Mouse (Mus musculus) adipocyte (in vitro differentiated cells): ENCODE measurements at regions not wholly inside any gene's neighbourhood (a gene's known extent, or its start where the extent isn't known, plus 50 kb on each side); places are given as distances from the start of the nearest gene placed in this dataset.
A peak's percentile ranks its signal among the peaks of the same experiment; 100 is the strongest.

Source experiments
- DNase-seq: peaks from one replicate; pipeline ENCODE4 v3.0.0-alpha.2; 2016; ENCODE audit warnings: low spot score

DNA sequence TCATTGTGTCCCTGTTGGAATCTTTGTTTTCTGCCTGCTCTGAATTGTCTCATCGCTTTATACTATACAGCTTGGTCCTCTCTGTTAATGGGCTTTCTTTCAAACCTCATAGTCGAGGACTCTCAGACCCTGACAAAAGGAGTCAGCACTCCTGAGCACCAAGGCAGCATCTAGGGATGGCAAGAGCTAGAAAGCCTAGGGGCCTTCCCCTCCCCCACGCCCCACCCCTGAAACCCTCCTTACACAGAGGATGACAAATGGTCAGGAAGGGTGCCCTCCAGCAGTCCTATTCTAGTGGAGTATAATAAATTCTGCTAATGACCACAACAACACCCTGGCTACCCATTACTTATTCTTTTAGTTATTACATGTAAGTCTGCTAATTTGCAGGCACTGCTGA, 74.4 kb downstream of the Tbx19 start:
- DNase-seq = no peak

DNA sequence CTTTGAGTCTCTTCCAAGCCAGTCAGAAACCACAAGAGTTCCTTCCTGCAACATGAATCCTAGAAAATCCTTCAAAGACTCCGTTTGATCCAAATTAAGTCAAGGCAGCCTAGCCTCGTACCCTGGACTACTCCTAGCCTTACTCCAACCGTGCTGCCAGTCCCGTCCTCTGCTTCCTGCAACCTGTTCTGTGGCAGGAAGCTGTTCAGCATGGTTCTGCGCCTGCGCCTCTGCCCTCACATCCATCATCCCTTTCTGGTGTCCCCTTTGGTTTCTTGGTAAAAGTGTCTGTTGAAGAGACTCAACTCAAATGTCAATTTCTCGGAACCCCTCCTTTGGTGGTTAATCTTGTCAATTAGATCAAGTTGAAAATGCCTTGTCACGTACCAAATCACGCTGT, 75.8 kb downstream of the Tbx19 start:
- DNase-seq = no peak

DNA sequence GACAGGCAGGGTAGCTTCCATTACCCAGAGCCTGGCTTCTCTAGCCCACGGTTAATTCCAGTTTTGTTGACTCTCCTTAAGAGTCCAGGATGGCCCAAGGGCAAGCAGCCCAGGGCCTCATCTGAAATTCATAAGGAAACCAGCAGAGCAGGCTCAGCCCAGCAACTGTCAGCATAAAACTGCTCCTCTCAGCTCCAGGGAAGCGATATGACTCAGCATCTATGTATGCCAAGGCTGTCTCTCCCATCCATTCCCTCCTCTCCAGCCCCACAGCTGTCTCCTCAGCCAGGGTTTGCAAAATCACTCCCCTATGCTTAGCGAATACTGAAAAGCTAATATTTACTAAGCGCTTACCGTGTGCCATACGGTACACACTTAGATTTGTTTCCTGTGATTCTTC, 76.4 kb downstream of the Tbx19 start:
- DNase-seq = peak; percentile 13

DNA sequence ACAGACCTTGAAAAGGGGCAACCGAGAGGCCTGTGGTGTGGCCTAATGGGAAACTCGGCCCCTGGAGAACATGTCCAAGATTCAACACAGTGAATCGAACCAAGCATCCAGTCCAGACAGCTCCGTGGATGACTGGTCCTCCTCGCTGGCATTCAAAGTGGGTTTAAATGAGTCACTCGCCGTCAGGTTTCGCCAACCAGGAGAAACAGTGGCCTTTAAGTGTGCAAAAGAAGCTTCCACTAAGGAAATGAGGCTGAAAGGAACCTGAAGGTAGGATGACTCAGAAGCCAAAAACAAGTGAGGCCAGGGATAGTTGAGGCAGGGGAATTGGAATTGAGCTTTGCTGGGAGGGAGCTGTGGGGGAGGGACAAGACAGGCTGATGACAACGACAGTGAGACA, 80.2 kb downstream of the Tbx19 start:
- no peak for DNase-seq

DNA sequence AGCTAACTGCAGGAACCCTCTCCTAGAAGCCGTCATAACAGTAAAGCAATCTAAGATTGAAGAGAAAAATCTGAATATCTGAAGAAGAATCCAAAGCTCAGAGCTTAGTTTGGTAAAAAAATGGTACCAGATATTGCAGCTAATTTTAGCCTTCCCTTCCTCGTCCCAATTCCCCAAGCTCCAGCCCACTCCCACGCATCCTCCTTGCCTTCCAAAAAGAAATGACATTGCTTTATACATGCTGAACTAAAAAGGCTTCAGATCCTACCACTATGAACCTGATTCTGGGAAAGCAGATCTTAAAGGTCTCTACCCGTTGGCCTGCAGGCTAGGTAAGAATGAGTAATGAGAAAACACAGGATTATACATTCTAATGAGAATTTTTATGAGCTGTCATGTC, 83.3 kb downstream of the Tbx19 start:
- DNase-seq = no peak

DNA sequence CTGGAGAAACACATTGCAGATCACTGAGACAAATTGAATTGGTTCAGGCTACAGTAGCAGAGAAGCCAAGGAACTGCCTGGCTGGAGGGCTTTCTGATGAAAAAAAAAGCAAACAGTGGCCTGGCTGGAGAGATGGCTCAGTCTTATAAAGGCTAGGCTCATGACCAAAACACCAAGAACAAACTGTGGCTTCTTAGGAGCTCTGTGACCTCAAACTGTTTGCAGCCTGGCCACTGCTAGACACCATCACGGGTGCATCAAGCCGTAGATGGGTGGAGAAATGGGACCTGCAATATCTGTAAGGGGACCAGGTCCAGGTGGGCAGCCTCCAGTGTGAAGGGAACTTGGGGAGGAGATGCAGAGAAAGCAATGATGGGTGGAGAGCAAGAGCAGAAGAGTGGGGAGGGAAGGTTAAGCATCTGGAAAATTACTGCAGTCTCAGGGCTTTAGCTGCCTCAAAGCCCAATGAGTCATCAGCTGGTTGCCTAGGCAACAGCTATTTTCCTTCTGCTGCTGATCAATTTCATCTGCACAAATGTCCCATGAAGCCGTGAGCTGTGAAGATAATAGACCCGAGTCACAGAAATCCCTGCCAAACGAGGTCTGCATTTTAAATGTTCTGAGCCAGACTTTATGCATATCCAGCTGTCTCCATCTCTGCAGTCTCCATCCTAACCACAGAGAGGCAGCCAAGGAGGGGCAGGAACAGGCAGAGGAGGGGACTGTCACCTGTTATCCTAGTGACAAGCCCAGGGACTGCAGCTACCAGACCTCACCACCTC, 85.1 kb downstream of the Tbx19 start:
- peak; percentile 11 for DNase-seq

DNA sequence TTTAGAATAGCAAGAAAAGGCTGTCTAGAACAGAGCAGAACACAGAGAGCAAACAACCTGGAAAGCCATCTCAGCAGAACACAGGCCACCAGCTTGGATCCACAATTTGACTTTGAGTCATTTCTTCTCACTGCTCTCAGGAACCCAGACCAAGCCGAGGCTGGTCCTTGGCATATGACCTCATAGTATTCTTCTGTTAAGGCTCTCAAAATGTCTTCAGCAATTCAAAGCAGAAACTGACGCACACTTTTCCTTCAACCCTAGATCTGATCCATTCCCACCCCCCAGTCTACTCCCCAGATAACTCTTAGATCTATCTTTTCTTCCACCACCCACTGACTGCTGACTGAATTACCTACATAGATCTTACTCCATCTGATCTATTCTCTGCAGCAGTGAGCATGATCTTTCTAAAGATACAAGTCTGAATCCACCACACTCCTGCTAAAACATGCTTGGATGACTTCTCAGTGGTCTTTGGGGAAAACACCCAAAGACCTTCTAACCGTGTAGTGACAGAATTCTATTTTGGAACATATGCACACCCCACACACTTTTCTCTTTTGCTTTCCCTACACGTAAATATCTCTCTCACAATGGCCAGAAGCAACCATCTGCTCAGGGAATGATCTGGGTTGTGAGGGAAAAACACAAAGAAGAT, 88.6 kb downstream of the Tbx19 start:
- DNase-seq = no peak

DNA sequence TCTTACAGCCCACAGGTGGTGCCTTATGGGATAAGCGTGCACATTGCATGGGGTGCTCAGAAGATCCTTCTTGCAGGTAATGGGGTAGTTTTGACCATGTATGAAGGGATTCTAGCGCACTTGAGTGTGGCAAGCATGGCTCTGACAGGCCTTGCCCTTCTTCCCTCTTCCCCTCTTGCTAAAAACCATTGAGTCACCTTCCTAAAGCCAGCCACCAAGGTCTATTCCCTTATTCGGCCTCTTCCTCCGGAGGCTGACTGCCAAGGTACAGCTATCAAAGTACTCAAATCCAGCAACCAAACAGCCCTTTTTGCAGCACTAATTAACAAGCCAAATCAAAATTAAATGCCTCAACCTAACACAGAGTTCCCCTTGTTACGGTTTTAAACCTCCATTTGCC, 95.6 kb downstream of the Tbx19 start:
- DNase-seq = no peak

DNA sequence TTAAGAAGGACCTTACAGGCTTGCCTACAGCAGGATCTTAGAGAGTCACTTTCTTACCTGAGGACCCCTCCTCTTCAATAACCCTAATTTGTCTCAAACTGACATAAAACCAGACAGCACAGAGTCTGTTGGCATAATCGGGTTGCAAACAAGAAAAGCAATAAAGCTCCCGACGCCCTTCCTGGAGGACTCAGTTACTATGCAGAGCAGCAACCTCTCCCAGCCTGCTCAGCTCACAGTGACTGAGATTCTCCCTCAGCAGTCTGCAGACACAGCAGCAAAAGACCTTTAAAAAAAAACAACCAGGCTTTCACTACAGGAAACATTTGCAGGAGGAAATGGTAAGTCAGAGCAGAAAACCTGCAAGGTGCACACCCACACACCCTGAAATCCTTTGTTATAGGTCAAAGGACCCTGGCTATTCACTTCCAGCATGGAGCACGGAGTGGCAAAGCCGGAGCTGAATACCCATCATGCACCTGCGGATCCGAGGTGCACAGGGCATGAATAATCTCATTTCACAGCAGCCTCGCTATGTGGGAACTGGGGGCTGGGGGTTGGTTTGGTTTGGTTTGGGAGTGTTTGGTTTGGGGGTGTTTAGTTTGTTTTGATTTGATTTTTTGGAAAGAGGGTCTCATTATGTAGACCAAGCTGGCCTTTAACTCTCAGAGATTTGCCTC, 97.6 kb downstream of the Tbx19 start:
- DNase-seq = no peak

DNA sequence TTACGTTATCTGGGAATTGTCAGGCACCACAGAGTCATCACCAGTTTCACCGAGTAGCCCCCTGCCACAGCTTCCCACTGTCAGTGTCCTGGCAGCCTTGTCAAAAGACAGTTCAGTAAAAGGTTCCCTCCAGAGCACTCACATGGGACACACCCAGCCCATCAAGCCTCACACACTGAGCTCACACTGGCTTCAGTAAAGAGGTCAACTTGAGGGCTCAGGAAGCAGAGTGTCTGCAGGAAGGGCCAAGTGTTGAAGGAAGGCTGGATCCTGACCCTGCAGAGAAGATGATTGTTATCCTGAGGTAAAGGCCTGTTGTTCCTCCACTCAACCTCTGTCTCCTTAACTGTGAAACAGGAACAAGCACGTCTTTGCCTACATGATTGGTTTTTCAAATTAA, 99.2 kb downstream of the Tbx19 start:
- no peak for DNase-seq

DNA sequence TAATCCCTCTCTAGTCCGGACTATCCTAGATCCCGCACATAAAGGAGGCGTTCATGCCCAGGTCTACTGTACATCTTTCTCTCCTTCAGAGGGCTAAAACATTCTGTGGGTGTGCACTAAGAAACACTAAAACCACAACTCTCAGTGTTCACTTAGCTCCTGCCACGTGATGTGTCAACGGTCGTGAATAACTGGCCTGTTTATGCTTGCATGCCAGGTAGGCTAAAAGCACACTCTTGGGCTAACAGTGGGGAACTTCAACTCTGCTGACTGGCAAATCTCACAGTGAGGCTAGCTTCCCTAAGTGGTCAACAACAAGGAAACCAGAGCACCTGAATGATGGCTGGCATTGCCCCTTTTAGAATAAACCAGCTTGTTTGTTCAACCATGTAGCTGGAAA, 106.3 kb downstream of the Tbx19 start:
- peak; percentile 58 for DNase-seq

DNA sequence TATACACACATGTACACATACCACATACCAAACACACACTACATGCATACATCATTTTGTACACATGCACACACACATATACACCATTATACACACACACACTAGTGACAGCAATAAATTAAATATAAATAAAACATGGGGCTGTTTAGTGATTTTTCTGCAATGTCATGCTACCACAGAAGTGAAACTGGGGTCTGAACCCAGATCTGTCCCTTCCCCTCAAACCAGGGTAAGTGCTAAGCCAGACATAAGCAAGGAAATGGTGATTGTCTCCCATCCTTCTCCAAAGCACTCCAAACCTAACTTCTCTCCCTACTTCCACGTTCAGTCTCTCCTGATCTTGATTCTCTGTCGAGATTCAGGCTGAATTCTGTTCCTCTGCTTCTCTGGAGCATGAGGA, 109.3 kb downstream of the Tbx19 start:
- DNase-seq = no peak

DNA sequence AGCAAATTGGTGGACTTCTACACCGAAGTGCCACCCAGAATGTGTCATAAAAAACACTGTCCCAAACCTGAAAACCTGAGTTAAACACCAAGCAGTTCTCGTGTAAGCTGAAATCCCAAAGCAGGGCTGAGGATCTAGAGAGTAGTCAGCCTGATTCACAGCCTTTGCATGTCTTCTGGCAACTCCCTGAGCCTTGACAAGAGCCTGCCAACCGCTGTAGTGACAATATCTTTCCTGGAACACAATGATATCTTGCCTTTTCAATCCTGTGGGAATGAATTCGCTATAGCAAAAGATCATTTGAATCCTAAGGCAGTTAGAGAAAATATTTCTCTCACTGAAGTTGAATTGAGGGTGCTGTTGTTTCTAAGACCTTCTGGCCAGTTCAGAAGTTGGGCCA, 110.4 kb downstream of the Tbx19 start:
- DNase-seq = no peak

DNA sequence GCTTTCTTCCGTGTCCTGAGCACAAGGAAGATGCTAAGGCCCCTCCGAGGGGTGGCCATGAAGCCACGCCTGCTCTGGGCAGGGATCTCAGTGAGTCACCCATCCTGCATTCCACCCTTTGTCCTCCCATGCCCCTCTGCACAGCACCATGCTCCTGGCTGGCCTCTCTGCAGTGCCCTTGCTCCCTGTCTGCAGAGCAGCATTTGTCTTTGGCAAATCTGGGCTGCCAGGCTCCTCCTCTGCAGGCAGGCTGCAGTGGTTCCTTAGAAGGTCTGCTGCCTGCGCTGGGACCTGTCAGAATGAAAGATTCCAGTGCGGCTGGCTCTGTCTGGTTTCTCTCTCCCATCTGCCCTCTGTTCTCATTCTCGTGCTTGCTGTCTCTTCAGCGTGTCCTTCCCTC, 111.3 kb upstream of the Xcl1 start:
- peak; percentile 41 for DNase-seq

DNA sequence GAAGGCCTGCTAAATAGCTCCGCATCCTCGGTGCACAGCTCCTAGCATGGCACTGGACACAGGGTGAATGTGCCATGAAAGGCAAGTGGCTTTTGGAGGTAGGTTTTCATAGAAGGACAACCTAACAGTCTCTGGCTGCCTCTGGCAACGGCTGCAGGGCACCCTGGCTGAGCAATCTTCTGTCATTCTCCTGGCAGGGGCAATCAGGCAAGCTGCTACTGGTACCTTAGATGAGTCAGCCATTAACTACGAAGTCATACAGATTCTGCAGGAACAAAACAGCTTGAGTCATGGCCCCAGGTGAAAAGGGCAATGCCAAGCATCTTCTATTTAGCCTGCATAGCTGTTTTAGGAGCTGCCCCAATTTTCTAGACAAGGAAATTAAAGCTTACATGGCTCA, 110.7 kb upstream of the Xcl1 start:
- DNase-seq = no peak

DNA sequence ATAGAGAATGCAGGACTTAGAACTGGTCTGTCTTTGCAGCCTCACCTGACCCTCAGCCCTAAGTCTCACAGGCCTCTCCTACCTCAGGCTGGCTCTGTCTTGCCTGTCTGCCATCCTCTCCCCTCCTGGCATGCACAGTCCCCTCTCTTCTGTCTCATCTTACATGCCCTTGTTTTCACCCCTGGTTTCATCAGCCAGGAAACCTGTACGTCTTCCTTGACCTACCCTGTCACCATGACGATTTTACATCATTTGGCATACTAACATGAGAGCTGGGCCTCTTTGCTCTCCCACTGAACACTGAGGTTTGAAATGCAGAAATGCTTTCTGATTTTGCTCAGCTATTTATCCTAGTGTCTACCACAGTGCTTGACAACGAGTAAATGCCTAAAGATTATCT, 108.0 kb upstream of the Xcl1 start:
- DNase-seq = no peak

DNA sequence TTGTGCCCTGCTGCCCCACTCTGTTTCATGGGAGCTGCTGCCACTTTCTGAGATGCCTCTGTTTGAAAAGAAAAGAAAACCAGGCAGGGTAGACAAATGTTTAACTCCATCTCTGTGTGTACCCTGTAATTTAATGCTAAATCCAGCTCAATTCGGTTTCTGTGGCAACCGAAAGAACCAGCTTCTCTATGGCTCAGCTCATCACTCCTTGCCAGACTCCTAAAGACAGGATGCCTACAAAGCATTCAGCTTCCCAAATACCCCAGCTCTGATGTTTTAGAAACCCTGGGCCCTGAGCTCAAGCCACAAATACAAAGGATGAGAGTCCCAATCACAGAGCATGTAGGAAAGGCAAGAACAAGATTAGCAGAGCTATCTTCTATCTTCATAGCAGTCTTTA, 106.8 kb upstream of the Xcl1 start:
- no peak for DNase-seq

DNA sequence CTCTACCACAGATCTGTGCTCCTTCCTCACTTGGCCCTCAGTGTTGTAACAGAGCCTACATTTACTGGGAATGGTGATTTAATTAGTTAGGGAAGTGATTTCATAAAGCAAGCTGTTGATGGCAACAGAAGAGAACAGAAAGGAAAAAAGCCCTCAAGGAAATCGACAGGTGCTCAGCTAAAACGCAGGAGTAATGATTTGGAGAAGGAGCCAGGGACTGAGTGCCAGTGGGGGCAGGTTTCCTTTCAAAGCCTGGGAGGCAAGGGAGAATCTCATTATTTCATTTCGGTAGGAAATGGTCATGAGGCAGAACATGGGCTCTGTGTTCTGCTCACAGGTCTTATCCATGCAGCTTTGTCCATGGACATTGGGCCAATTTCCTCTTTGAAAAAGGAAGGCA, 101.3 kb upstream of the Xcl1 start:
- peak; percentile 20 for DNase-seq

DNA sequence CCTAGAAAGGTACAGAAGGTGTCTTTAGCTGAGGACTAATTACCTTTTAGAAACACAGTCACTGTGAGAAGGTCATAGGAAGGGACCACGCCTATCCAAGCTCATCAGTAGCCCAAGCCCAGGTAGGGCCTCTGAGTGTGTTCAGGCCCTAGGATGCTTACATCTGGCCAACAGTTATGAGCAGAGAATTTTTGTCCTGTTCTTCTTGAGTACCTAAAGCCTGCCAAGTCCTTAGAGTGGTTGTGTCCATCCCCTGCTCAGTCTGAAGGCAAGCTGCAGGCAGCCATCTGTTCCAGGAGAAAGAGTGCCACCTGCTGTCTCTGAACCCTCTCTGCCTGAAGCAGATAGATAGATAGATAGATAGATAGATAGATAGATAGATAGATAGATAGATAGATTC, 100.3 kb upstream of the Xcl1 start:
- DNase-seq = peak; percentile 75

DNA sequence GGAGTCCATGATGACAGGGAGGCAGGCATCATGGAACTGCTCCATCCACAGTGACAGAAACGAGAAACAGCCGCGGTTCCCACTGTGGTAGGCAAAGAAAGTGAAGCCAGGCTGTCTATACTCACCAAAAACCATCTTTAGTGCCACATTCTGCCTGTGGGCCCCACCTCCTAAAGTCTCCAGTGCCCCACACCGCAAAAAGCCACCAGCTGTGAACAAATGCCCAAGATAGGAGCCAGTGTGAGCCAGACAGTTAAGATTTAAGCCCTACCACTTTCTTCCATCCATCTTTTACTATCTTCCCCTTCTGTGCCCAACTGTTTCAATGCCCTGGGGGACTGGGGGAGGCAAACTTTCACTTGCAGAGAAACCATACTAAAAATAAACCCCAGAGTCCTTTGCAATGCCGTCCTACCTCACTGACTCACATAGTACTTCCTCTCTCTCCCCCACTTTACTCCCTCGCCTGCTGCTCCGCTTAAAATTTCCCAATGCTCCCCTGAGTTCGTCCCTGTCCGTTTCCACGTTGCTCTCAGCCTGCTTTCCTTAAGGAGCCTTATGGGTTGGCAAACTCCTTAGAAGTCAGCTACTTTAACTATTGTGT, 85.7 kb upstream of the Xcl1 start:
- peak; percentile 13 for DNase-seq

DNA sequence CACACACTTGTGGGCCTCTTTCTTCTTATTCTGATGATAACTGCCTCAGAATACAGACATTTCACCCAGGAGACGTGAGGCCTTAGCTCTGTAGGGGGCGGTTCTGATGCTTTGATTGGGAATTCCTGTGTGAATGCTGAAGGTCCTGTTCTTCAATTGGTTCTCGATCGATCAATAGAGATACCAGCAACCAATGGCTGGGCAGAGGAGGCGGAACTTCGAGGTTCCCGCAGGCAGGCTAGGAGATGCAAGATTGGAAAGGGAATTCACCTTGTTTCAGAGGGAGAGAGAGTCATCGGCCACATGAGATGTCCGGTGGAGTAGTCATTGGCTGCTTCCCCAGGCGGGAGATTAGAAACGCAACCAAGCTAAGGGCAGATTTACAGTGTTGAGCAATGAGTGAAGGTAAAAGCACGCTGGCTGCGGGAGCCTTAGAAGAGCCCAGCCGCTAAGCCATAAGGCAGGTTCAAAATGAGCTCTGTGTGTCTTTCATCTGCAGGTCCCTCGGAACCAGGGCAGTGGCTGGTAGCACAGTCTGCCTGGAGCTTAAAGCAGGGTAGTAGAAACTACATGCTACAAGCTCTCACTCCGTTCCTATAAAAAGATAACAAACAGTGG, 83.5 kb upstream of the Xcl1 start:
- no peak for DNase-seq

DNA sequence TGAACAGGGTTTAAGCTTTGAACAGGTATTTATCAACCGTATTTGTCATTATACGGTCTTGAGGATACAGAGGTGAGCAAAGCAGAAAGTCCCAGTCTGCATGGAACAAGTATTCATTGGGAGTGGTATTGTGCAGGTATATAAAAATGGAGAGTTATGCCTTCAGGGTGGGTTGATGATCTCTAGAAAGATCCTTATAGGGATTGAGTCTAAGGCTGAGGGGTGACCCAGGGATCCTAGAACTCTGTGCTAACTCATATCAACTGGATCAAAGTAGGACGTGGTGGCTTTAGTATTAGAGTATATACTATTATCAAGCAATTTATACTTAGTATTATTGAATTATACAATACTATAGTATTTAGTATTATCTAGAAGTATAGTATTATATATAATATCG, 82.9 kb upstream of the Xcl1 start:
- no peak for DNase-seq

DNA sequence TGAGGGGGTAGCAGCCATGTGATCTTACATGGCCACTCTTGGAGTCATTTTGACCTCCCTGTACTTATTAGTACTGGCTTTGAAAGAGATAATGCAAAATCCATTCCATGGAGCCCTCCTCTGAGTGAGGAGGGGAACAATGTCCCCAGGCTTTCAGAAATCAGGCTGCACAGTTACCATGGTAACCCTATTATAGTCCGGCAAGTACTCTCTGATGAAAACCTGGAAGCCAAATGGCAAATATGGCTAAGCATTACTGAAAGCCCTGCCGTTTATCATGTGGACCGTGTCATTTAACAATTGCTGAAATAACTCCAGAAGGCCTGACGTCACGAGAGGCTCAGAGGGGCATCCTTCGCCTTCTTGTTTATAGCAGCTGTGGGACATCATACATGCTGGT, 82.5 kb upstream of the Xcl1 start:
- DNase-seq = no peak
